Mouse (Mus musculus): ENCODE results near the gene Nalcn. TPM values are rescaled to one million over a fixed set of nuclear protein-coding genes. Genes with fewer than 3 reads are reported as not detected.

The Nalcn gene
- polyA plus RNA-seq, 1 experiment from 2014 or later, result 0.03 TPM

- ATAC-seq (ENCODE audit: low read depth) (no peak), DNase-seq (no peak)
- no peak overlapping the region for H3K9ac ChIP-seq
- WGBS (ENCODE audit: insufficient replicate concordance), result 60% methylated on average over 4 of the region's 4 CpGs
- H3K27ac ChIP-seq, result no peak overlapping the region
- H3K36me3 ChIP-seq, result no peaks in the 10 kb centered on the region
- H3K9me3 ChIP-seq (replicated peaks), result no peaks in the 10 kb centered on the region
- H3K4me1 ChIP-seq (replicated peaks), result no peaks in the 10 kb centered on the region
- H3K27me3 ChIP-seq, result no peaks in the 10 kb centered on the region
- H3K4me2 ChIP-seq, result no peak overlapping the region
- H3K4me3 ChIP-seq (replicated peaks), result no peak overlapping the region
Observed at GRCm38 (mm10) chr14:123575356-123575755, 51.6 kb downstream of the Nalcn start.

GRCm38 (mm10) chr14:123574936-123575335, 52.0 kb downstream of the Nalcn start:
- Histone ChIP-seq H3K9ac (no peak overlapping the region), H3K4me3 (replicated peaks) (no peak overlapping the region), H3K27me3 (no peaks in the 10 kb centered on the region), H3K9me3 (replicated peaks) (no peaks in the 10 kb centered on the region), H3K4me1 (replicated peaks) (no peaks in the 10 kb centered on the region), H3K27ac (no peak overlapping the region), H3K4me2 (no peak overlapping the region), H3K36me3 (no peaks in the 10 kb centered on the region)
- ATAC-seq (ENCODE audit: low read depth) (no peak), DNase-seq (no peak)

GRCm38 (mm10) chr14:123566599-123566998, 60.3 kb downstream of the Nalcn start:
- Histone ChIP-seq H3K4me2 (no peak overlapping the region), H3K9me3 (replicated peaks) (no peaks in the 10 kb centered on the region), H3K9ac (no peak overlapping the region), H3K4me3 (replicated peaks) (no peak overlapping the region), H3K27ac (no peak overlapping the region), H3K27me3 (no peaks in the 10 kb centered on the region), H3K36me3 (no peaks in the 10 kb centered on the region), H3K4me1 (replicated peaks) (no peaks in the 10 kb centered on the region)
- WGBS (ENCODE audit: insufficient replicate concordance), result 51% methylated on average over 2 of the region's 2 CpGs
- DNase-seq, result no peak
- no peak for ATAC-seq (ENCODE audit: low read depth)

DNA sequence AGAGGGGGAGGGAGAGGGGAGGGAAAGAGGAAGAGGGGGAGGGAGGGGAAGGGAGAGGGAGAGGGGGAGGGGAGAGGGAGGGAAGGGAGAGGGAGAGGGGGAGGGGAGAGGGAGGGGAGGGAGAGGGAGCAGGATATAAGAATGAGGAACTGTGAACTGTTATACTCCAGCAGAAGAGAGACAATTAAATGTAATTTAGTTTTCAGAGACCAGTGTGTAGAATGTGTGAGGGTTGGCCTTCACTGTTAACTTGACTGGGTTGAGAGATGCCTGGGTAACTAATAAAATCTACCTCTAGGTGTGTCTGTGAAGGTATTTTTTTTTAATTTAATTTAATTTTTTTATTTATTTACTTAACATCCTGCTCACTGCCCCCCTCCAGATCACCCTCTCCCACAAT, 71.4 kb downstream of the Nalcn start:
- Histone ChIP-seq H3K4me3 (replicated peaks) (no peak overlapping the region), H3K4me1 (replicated peaks) (no peaks in the 10 kb centered on the region), H3K36me3 (no peaks in the 10 kb centered on the region), H3K9me3 (replicated peaks) (no peaks in the 10 kb centered on the region), H3K4me2 (no peak overlapping the region), H3K27ac (no peak overlapping the region), H3K9ac (no peak overlapping the region), H3K27me3 (no peaks in the 10 kb centered on the region)
- ATAC-seq (ENCODE audit: low read depth), result no peak
- no peak for DNase-seq

- Histone ChIP-seq H3K4me1 (replicated peaks) (no peaks in the 10 kb centered on the region), H3K4me3 (replicated peaks) (no peak overlapping the region), H3K9ac (no peak overlapping the region), H3K36me3 (no peaks in the 10 kb centered on the region), H3K9me3 (replicated peaks) (no peaks in the 10 kb centered on the region), H3K27ac (no peak overlapping the region), H3K4me2 (no peak overlapping the region), H3K27me3 (no peaks in the 10 kb centered on the region)
- 58% methylated on average over 4 of the region's 4 CpGs for WGBS (ENCODE audit: insufficient replicate concordance)
- ATAC-seq (ENCODE audit: low read depth) (no peak), DNase-seq (no peak)
Observed at GRCm38 (mm10) chr14:123554936-123555335, 72.0 kb downstream of the Nalcn start.

- H3K4me1 ChIP-seq (replicated peaks), result no peaks in the 10 kb centered on the region
- H3K36me3 ChIP-seq, result no peaks in the 10 kb centered on the region
- H3K4me2 ChIP-seq, result no peak overlapping the region
- H3K27ac ChIP-seq, result no peak overlapping the region
- no peaks in the 10 kb centered on the region for H3K9me3 ChIP-seq (replicated peaks)
- no peak overlapping the region for H3K9ac ChIP-seq
- no peak for ATAC-seq (ENCODE audit: low read depth)
- no peaks in the 10 kb centered on the region for H3K27me3 ChIP-seq
- H3K4me3 ChIP-seq (replicated peaks), result no peak overlapping the region
- DNase-seq, result no peak
Observed at GRCm38 (mm10) chr14:123542362-123542761, 84.6 kb downstream of the Nalcn start.

GRCm38 (mm10) chr14:123535636-123536035, 91.3 kb downstream of the Nalcn start:
- no peak overlapping the region for H3K4me2 ChIP-seq
- H3K27ac ChIP-seq, result no peak overlapping the region
- H3K36me3 ChIP-seq, result no peaks in the 10 kb centered on the region
- DNase-seq (no peak), ATAC-seq (ENCODE audit: low read depth) (no peak)
- H3K9me3 ChIP-seq (replicated peaks), result no peaks in the 10 kb centered on the region
- 64% methylated on average over 2 of the region's 2 CpGs for whole genome bisulfite sequencing (ENCODE audit: insufficient replicate concordance)
- no peak overlapping the region for H3K4me3 ChIP-seq (replicated peaks)
- no peaks in the 10 kb centered on the region for H3K4me1 ChIP-seq (replicated peaks)
- H3K9ac ChIP-seq, result no peak overlapping the region
- no peaks in the 10 kb centered on the region for H3K27me3 ChIP-seq

GRCm38 (mm10) chr14:123533000-123533399, 93.9 kb downstream of the Nalcn start:
- Histone ChIP-seq H3K27me3 (no peaks in the 10 kb centered on the region), H3K36me3 (no peaks in the 10 kb centered on the region), H3K4me3 (replicated peaks) (no peak overlapping the region), H3K4me1 (replicated peaks) (no peaks in the 10 kb centered on the region), H3K9me3 (replicated peaks) (no peaks in the 10 kb centered on the region), H3K4me2 (no peak overlapping the region), H3K27ac (no peak overlapping the region), H3K9ac (no peak overlapping the region)
- WGBS (ENCODE audit: insufficient replicate concordance), result 62% methylated on average over 1 of the region's 1 CpGs
- no peak for ATAC-seq (ENCODE audit: low read depth)
- no peak for DNase-seq

- Histone ChIP-seq H3K27me3 (no peaks in the 10 kb centered on the region), H3K9ac (no peak overlapping the region), H3K9me3 (replicated peaks) (no peaks in the 10 kb centered on the region), H3K36me3 (no peaks in the 10 kb centered on the region), H3K27ac (no peak overlapping the region), H3K4me2 (no peak overlapping the region), H3K4me3 (replicated peaks) (no peak overlapping the region), H3K4me1 (replicated peaks) (no peaks in the 10 kb centered on the region)
- DNase-seq (no peak), ATAC-seq (ENCODE audit: low read depth) (no peak)
- whole genome bisulfite sequencing (ENCODE audit: insufficient replicate concordance), result 12% methylated on average over 1 of the region's 1 CpGs
Observed at GRCm38 (mm10) chr14:123531271-123531670, 95.7 kb downstream of the Nalcn start.

- no peak overlapping the region for H3K27ac ChIP-seq
- no peaks in the 10 kb centered on the region for H3K36me3 ChIP-seq
- no peak overlapping the region for H3K4me2 ChIP-seq
- H3K9me3 ChIP-seq (replicated peaks), result no peaks in the 10 kb centered on the region
- no peak overlapping the region for H3K9ac ChIP-seq
- ATAC-seq (ENCODE audit: low read depth) (no peak), DNase-seq (no peak)
- H3K4me3 ChIP-seq (replicated peaks), result no peak overlapping the region
- H3K4me1 ChIP-seq (replicated peaks), result no peaks in the 10 kb centered on the region
- no peaks in the 10 kb centered on the region for H3K27me3 ChIP-seq
Observed at GRCm38 (mm10) chr14:123529143-123529542, 97.8 kb downstream of the Nalcn start.

DNA sequence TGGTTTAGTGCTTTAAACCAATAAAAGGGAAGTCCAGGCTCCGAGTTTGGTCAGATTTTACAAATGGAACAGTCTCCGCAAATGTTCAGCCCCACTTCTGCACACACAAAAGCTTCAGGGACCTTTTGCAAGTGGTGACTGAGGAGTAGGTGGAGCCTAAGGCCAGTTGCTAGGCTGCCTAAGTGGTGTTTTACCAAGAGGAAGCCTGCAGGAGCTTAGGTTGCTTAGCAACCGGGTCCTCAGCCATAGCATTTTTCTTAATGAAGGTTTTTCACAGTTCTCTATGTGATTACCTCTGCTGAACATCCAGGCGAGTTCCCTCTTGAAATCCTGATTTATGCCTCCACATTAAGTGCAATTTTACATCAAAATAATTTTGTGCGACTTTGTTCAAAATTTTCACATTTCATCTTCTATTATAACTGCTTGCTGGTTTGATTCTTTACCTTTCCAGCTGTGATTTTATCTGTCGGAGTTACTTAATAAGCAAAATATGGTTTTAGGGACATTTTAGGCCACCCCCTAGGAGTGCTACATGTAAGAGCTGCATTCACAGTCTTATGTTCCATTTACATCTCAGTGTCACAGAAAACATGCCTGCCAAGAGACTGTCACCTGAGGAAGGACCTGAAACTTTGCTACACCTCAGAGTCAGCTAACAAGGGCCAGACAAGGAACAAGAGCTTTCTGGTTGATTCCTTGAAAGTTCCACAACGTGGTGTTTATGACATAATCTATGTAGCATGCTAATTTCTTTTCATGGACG, 113.4 kb downstream of the Nalcn start:
- 30% methylated on average over 8 of the region's 8 CpGs for WGBS (ENCODE audit: insufficient replicate concordance)

DNA sequence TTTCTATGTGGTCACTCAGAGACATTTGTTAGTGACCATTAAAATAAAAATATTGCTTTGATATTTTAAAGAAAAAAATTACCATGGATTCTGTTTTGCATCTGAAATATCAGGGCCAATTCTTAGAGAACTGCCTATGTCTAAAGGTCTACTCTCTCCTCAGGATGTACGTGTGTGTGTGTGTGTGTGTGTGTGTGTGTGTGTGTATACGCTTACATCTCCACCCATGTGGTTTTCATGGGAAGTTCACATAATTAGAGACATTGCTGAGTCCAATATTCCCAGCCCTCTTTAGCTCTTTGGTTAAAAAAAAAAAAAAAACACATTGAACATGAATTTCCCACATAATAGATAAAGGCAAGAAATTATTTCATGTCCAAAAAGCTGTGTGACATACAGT, 114.0 kb downstream of the Nalcn start:
- no peaks in the 10 kb centered on the region for H3K27me3 ChIP-seq
- H3K4me3 ChIP-seq (replicated peaks), result no peak overlapping the region
- DNase-seq, result no peak
- 46% methylated on average over 2 of the region's 2 CpGs for WGBS (ENCODE audit: insufficient replicate concordance)
- H3K36me3 ChIP-seq, result no peaks in the 10 kb centered on the region
- no peak overlapping the region for H3K9ac ChIP-seq
- H3K4me2 ChIP-seq, result no peak overlapping the region
- H3K4me1 ChIP-seq (replicated peaks), result no peaks in the 10 kb centered on the region
- no peak for ATAC-seq (ENCODE audit: low read depth)
- H3K27ac ChIP-seq, result no peak overlapping the region
- H3K9me3 ChIP-seq (replicated peaks), result no peaks in the 10 kb centered on the region

More for the DNA sequence above, 113.4 kb downstream of the Nalcn start:
- H3K9me3 ChIP-seq (replicated peaks), result no peaks in the 10 kb centered on the region
- ATAC-seq (ENCODE audit: low read depth) (no peak), DNase-seq (no peak)
- no peak overlapping the region for H3K9ac ChIP-seq
- no peak overlapping the region for H3K4me2 ChIP-seq
- no peaks in the 10 kb centered on the region for H3K27me3 ChIP-seq
- H3K27ac ChIP-seq, result no peak overlapping the region
- H3K4me3 ChIP-seq (replicated peaks), result no peak overlapping the region
- no peaks in the 10 kb centered on the region for H3K4me1 ChIP-seq (replicated peaks)
- no peaks in the 10 kb centered on the region for H3K36me3 ChIP-seq

Measured in liver, embryonic 13.5 days (tissue).